Mouse (Mus musculus) ES-Bruce4 (cell line): Measurements from ENCODE around the gene Irf2bp2.

ENCODE experiments used
- CTCF ChIP-seq: IDR thresholded peaks from one replicate; pipeline ENCODE4 v1.8.1; 2011; ENCODE audit warnings: low read depth, low read length
- POLR2A ChIP-seq: IDR thresholded peaks from one replicate; pipeline ENCODE4 v1.8.1; 2011; ENCODE audit warnings: low read length; ENCODE audit not compliant: insufficient read depth

DNA sequence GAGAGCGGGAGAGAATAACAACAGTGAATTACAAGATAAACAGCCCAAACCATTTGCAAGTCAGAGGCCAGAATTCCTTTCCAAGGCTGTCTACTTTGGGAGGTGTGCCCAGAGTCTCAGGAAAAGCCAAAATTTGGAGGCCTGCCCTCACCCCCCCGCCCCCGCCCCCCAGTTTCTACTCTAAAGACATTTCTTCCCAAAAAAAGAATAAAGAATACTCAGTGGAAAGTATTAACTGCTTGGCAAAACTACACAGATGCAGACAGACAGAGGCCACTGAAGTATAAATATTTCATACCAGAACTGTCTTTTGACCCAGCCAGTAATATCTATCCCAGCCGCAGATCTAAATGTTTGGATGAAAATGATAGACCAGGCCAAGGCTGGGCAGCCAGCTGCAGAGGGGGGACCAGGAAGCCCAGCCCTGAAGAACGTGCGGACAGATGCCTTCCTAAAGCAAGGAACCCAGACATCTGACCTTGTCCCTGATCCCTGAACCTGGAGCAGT lies 40.8 kb upstream of the Irf2bp2 start:
- no peak for TF ChIP-seq CTCF
- TF ChIP-seq POLR2A, result no peak
